11 mouse cellular contexts compared by ENCODE assay signal in genomic region chr8:106185628-106186270, GRCm38 (mm10). TPM values are rescaled to one million over a fixed set of nuclear protein-coding genes. Genes with fewer than 3 reads are reported as not detected.
DNase-seq lines count a peak whose midpoint lies in the region; ATAC-seq and TF ChIP-seq lines count a peak whose summit lies in the region.
"Had no signal": no experiment of that assay in that cellular context is flagged by ENCODE, and none has a peak within 500 bp of the region (broad histone marks: within the 10 kb centered on the region; RNA-seq: fewer than 3 reads in every experiment).

No protein-coding gene starts in this region.

- TF ChIP-seq CTCF in thymus, adult 2 months (IDR thresholded peaks at IDR 0.05; ENCODE audit: borderline replicate concordance, control insufficient read depth, extremely low read depth, insufficient read depth, low read length, poor library complexity): no peak

- ATAC-seq in frontal cortex, adult (ENCODE audit: low TSS enrichment): peak; percentile 80
- no peak for ATAC-seq in hindbrain, embryonic 11.5 days (ENCODE audit: low FRiP score)
- ATAC-seq: hindbrain, postnatal 0 days; midbrain, embryonic 15.5 days had no signal

- DNase-seq in frontal cortex, postnatal 14 days (ENCODE audit: low spot score in 2 of 2): no peak
- DNase-seq in A20 (ENCODE audit: low read depth, low spot score): peak; percentile 77
- peak; percentile 40 for DNase-seq in cerebellum, adult 9-10 months
- peak; percentile 61 for DNase-seq in heart, postnatal 25 days (ENCODE audit: low spot score)
- DNase-seq in thymus, adult 2 months: no peak
- no peak for DNase-seq in yolk sac, embryonic 10.5 days (ENCODE audit: low spot score)
- DNase-seq in hindbrain, embryonic 11.5 days (ENCODE audit: low spot score): no peak
- DNase-seq: retina, postnatal 1 day had no signal

- H3K27me3 ChIP-seq in thymus, adult 2 months (ENCODE audit: control insufficient read depth, insufficient read depth, low read length): no peaks in the 10 kb centered on the region
- no peaks in the 10 kb centered on the region for H3K27me3 ChIP-seq in hindbrain, embryonic 11.5 days (ENCODE audit: control insufficient read depth, insufficient read depth, low read length)
- H3K27me3 ChIP-seq: midbrain, embryonic 15.5 days had no signal

- no peak overlapping the region for H3K27ac ChIP-seq in thymus, adult 2 months (ENCODE audit: control insufficient read depth, insufficient read depth, low read length)
- H3K27ac ChIP-seq in hindbrain, embryonic 11.5 days (ENCODE audit: low read depth, low read length): no peak overlapping the region
- H3K27ac ChIP-seq: hindbrain, postnatal 0 days; midbrain, embryonic 15.5 days had no signal

- no peaks in the 10 kb centered on the region for H3K9me3 ChIP-seq in hindbrain, embryonic 11.5 days (ENCODE audit: control insufficient read depth, low read length)
- H3K9me3 ChIP-seq: midbrain, embryonic 15.5 days had no signal

- no peak overlapping the region for H3K4me2 ChIP-seq in hindbrain, embryonic 11.5 days (replicated peaks; ENCODE audit: low read depth, low read length)
- H3K4me2 ChIP-seq: midbrain, embryonic 15.5 days had no signal

- H3K36me3 ChIP-seq in thymus, adult 2 months (ENCODE audit: control insufficient read depth, insufficient read depth, low read length): 0 out of 2 replicates have a peak, but pooled peaks cover 6% of the 10 kb centered on the region
- H3K36me3 ChIP-seq in hindbrain, embryonic 11.5 days (ENCODE audit: control insufficient read depth, insufficient read depth, low read length): no peaks in the 10 kb centered on the region

- TF ChIP-seq POLR2A in thymus, adult 2 months (IDR thresholded peaks at IDR 0.05; ENCODE audit: control insufficient read depth, extremely low read depth, insufficient read depth, low read length, poor library complexity): no peak

- no peak overlapping the region for H3K4me3 ChIP-seq in thymus, adult 2 months (ENCODE audit: control insufficient read depth, insufficient read depth, low read length)
- H3K4me3 ChIP-seq in hindbrain, embryonic 11.5 days (ENCODE audit: low read depth, low read length): no peak overlapping the region
- H3K4me3 ChIP-seq: midbrain, embryonic 15.5 days had no signal

- H3K4me1 ChIP-seq in thymus, adult 2 months (replicated peaks; ENCODE audit: control insufficient read depth, insufficient read depth, low read length): no peaks in the 10 kb centered on the region
- H3K4me1 ChIP-seq in hindbrain, embryonic 11.5 days (replicated peaks; ENCODE audit: control insufficient read depth, insufficient read depth, low read length): no peaks in the 10 kb centered on the region
- H3K4me1 ChIP-seq: midbrain, embryonic 15.5 days had no signal

- no peak overlapping the region for H3K9ac ChIP-seq in hindbrain, embryonic 11.5 days (ENCODE audit: low read depth, low read length)
- H3K9ac ChIP-seq: midbrain, embryonic 15.5 days had no signal

- 92% methylated on average over 8 of the region's 8 CpGs for whole genome bisulfite sequencing in thymus, adult 2 months
- 88% methylated on average over 8 of the region's 8 CpGs for WGBS in hindbrain, embryonic 11.5 days

- intact Hi-C loops in heart, postnatal 25 days (cut with DNase I): no loop called here

RNA-seq across cellular contexts. Expression of gene Slc7a6, which starts 17.1 kb away (rescaled TPM):
- total RNA-seq in heart, postnatal 25 days (2021): 10 to 100 TPM; 12.0 to 12.2 TPM
- polyA plus RNA-seq in thymus, adult 2 months (2012; rRNA removed): 96.3 and 103 TPM in 2 replicates
- 84.4 and 88.9 TPM in 2 replicates for polyA plus RNA-seq in hindbrain, embryonic 11.5 days (2014; fragmentation: Nextera tagmentation; extraction: Ambion mirVana)

RNA-seq across cellular contexts. Expression of gene Slc7a6os, which starts 25.0 kb away (rescaled TPM):
- total RNA-seq in heart, postnatal 25 days (2021): 10 to 100 TPM in 1 of 2 experiments, 1 to 10 TPM in 1; 9.6 to 10.9 TPM
- 44.9 and 45.5 TPM in 2 replicates for polyA plus RNA-seq in thymus, adult 2 months (2012; rRNA removed)
- 46.1 and 46.2 TPM in 2 replicates for polyA plus RNA-seq in hindbrain, embryonic 11.5 days (2014; fragmentation: Nextera tagmentation; extraction: Ambion mirVana)

RNA-seq across cellular contexts. Expression of gene Prmt7, which starts 25.0 kb away (rescaled TPM):
- total RNA-seq in heart, postnatal 25 days (2021): 10 to 100 TPM; 23.1 to 25.8 TPM
- 34.0 and 36.7 TPM in 2 replicates for polyA plus RNA-seq in thymus, adult 2 months (2012; rRNA removed)
- 55.1 and 57.6 TPM in 2 replicates for polyA plus RNA-seq in hindbrain, embryonic 11.5 days (2014; fragmentation: Nextera tagmentation; extraction: Ambion mirVana)

RNA-seq across cellular contexts. Expression of gene Pla2g15, which starts 35.5 kb away (rescaled TPM):
- 1 to 10 TPM; 7.8 to 8.7 TPM for total RNA-seq in heart, postnatal 25 days (2021)
- polyA plus RNA-seq in thymus, adult 2 months (2012; rRNA removed): 17.4 and 18.2 TPM in 2 replicates
- polyA plus RNA-seq in hindbrain, embryonic 11.5 days (2014; fragmentation: Nextera tagmentation; extraction: Ambion mirVana): 4.4 and 5.2 TPM in 2 replicates

RNA-seq across cellular contexts. Expression of gene Esrp2, which starts 49.0 kb away (rescaled TPM):
- under 1 TPM; 0.53 to 0.60 TPM for total RNA-seq in heart, postnatal 25 days (2021)
- polyA plus RNA-seq in thymus, adult 2 months (2012; rRNA removed): 24.5 and 29.9 TPM in 2 replicates
- 1.5 and 2.1 TPM in 2 replicates for polyA plus RNA-seq in hindbrain, embryonic 11.5 days (2014; fragmentation: Nextera tagmentation; extraction: Ambion mirVana)

Comparison
In these comparisons a context has a peak if more than half of its experiments do, and no peak if none do; other contexts are left out.
1. DNase-seq: peak in A20 (single experiment), cerebellum, adult 9-10 months (single experiment) and heart, postnatal 25 days (single experiment); none in frontal cortex, postnatal 14 days (0 of 2), thymus, adult 2 months (single experiment), yolk sac, embryonic 10.5 days (single experiment) and hindbrain, embryonic 11.5 days (single experiment).